Mouse (Mus musculus): ENCODE measurements around the gene Elmsan1. TPM values are rescaled to one million over a fixed set of nuclear protein-coding genes. Genes with fewer than 3 reads are reported as not detected.
"Not testable (repeated sequence)": the region's sequence is repeated elsewhere in the genome, so short reads cannot be mapped to it uniquely, and the experiment has no call there.

Elmsan1 gene
- polyA plus RNA-seq, 1 experiment from 2014 or later, result 7.3 TPM

GRCm38 (mm10) chr12:84114153-84114994, 104.3 kb downstream of the Elmsan1 start, which contains the start of gene Dnal1:
TSS of gene Dnal1 (plus strand) at chr12:84114366.
- peak; percentile 96 for DNase-seq (ENCODE audit: low spot score)
- WGBS, result 2% methylated on average over 32 of the region's 35 CpGs
- Histone ChIP-seq H3K9me3 (no peaks in the 10 kb centered on the region), H3K27ac (replicated peaks) (peak within 1 kb of the TSS; percentile 84), H3K27me3 (replicated peaks; ENCODE audit: low read depth, poor library complexity, severe bottlenecking) (no peaks in the 10 kb centered on the region), H3K4me3 (peak within 1 kb of the TSS; percentile 84), H3K36me3 (replicated peaks) (no peaks in the 10 kb centered on the region), H3K4me1 (peaks cover 11% of the 10 kb centered on the region)

- H3K27ac ChIP-seq (replicated peaks), result 0 out of 2 replicates have a peak overlapping the region, but pooled peaks have one; percentile 84
- no peak for DNase-seq (ENCODE audit: low spot score)
- WGBS, result 56% methylated on average over 6 of the region's 6 CpGs
- H3K36me3 ChIP-seq (replicated peaks), result no peaks in the 10 kb centered on the region
- H3K4me3 ChIP-seq, result peak overlapping the region; percentile 84
- no peaks in the 10 kb centered on the region for H3K9me3 ChIP-seq
- H3K27me3 ChIP-seq (replicated peaks; ENCODE audit: low read depth, poor library complexity, severe bottlenecking), result no peaks in the 10 kb centered on the region
- H3K4me1 ChIP-seq, result peaks cover 11% of the 10 kb centered on the region
These were observed 105.0 kb downstream of the Elmsan1 start for GRCm38 (mm10) chr12:84113676-84114075.

- DNase-seq (ENCODE audit: low spot score), result no peak
- H3K36me3 ChIP-seq (replicated peaks), result no peaks in the 10 kb centered on the region
- 89% methylated on average over 4 of the region's 4 CpGs for WGBS
- H3K27me3 ChIP-seq (replicated peaks; ENCODE audit: low read depth, poor library complexity, severe bottlenecking), result no peaks in the 10 kb centered on the region
- no peak overlapping the region for H3K27ac ChIP-seq (replicated peaks)
- peaks cover 11% of the 10 kb centered on the region for H3K4me1 ChIP-seq
- no peak overlapping the region for H3K4me3 ChIP-seq
- H3K9me3 ChIP-seq, result no peaks in the 10 kb centered on the region
These were observed 107.9 kb downstream of the Elmsan1 start for GRCm38 (mm10) chr12:84110814-84111213.

GRCm38 (mm10) chr12:84109924-84110323, 108.8 kb downstream of the Elmsan1 start:
- H3K9me3 ChIP-seq, result no peaks in the 10 kb centered on the region
- WGBS, result 72% methylated on average over 1 of the region's 1 CpGs

GRCm38 (mm10) chr12:84107692-84108091, 111.0 kb downstream of the Elmsan1 start:
- DNase-seq (ENCODE audit: low spot score), result no peak
- Histone ChIP-seq H3K9me3 (no peaks in the 10 kb centered on the region), H3K4me1 (no peaks in the 10 kb centered on the region), H3K27ac (replicated peaks) (no peak overlapping the region), H3K4me3 (no peak overlapping the region), H3K36me3 (replicated peaks) (no peaks in the 10 kb centered on the region), H3K27me3 (replicated peaks; ENCODE audit: low read depth, poor library complexity, severe bottlenecking) (no peaks in the 10 kb centered on the region)
- 82% methylated on average over 1 of the region's 1 CpGs for WGBS

More at GRCm38 (mm10) chr12:84109924-84110323, 108.8 kb downstream of the Elmsan1 start:
- peaks cover 6% of the 10 kb centered on the region for H3K4me1 ChIP-seq
- no peak overlapping the region for H3K4me3 ChIP-seq
- H3K27ac ChIP-seq (replicated peaks), result no peak overlapping the region
- no peaks in the 10 kb centered on the region for H3K27me3 ChIP-seq (replicated peaks; ENCODE audit: low read depth, poor library complexity, severe bottlenecking)
- DNase-seq (ENCODE audit: low spot score), result no peak
- no peaks in the 10 kb centered on the region for H3K36me3 ChIP-seq (replicated peaks)

- H3K4me3 ChIP-seq, result no peak overlapping the region
- WGBS, result 83% methylated on average over 3 of the region's 3 CpGs
These were observed 111.7 kb downstream of the Elmsan1 start for GRCm38 (mm10) chr12:84107012-84107411.

GRCm38 (mm10) chr12:84101493-84101845, 117.2 kb downstream of the Elmsan1 start:
- no peaks in the 10 kb centered on the region for H3K36me3 ChIP-seq (replicated peaks)
- no peak for DNase-seq (ENCODE audit: low spot score)
- H3K4me3 ChIP-seq, result peak overlapping the region; percentile 66
- 67% methylated on average over 2 of the region's 2 CpGs for WGBS
- no peaks in the 10 kb centered on the region for H3K9me3 ChIP-seq
- H3K27me3 ChIP-seq (replicated peaks; ENCODE audit: low read depth, poor library complexity, severe bottlenecking), result peaks cover 6% of the 10 kb centered on the region; the same call in 1 of the 2 replicates
- no peak overlapping the region for H3K27ac ChIP-seq (replicated peaks)
- H3K4me1 ChIP-seq, result 0 out of 2 replicates have a peak, but pooled peaks cover 5% of the 10 kb centered on the region

More at GRCm38 (mm10) chr12:84107012-84107411, 111.7 kb downstream of the Elmsan1 start:
- no peaks in the 10 kb centered on the region for H3K9me3 ChIP-seq
- no peak overlapping the region for H3K27ac ChIP-seq (replicated peaks)
- H3K4me1 ChIP-seq, result no peaks in the 10 kb centered on the region
- DNase-seq (ENCODE audit: low spot score), result no peak
- H3K27me3 ChIP-seq (replicated peaks; ENCODE audit: low read depth, poor library complexity, severe bottlenecking), result no peaks in the 10 kb centered on the region
- no peaks in the 10 kb centered on the region for H3K36me3 ChIP-seq (replicated peaks)

- peak within 1 kb of the TSS; percentile 83 for H3K27ac ChIP-seq (replicated peaks)
- not testable (repeated sequence) for H3K36me3 ChIP-seq (replicated peaks); H3K4me1 ChIP-seq; H3K27me3 ChIP-seq (replicated peaks; ENCODE audit: low read depth, poor library complexity, severe bottlenecking); H3K9me3 ChIP-seq
- under 1% methylated on average over 80 of the region's 80 CpGs for WGBS
- DNase-seq (ENCODE audit: low spot score), result peak; percentile 67
- peak within 1 kb of the TSS; percentile 66 for H3K4me3 ChIP-seq
These were observed 117.8 kb downstream of the Elmsan1 start, which contains the start of gene Acot6 for GRCm38 (mm10) chr12:84100604-84101492. TSS of gene Acot6 (plus strand) at chr12:84100654.

GRCm38 (mm10) chr12:84100071-84100470, 118.6 kb downstream of the Elmsan1 start:
- no peak overlapping the region for H3K27ac ChIP-seq (replicated peaks)
- 63% methylated on average over 1 of the region's 1 CpGs for WGBS
- H3K9me3 ChIP-seq, result peaks cover 7% of the 10 kb centered on the region
- 0 out of 2 replicates have a peak, but pooled peaks cover 5% of the 10 kb centered on the region for H3K4me1 ChIP-seq
- no peak for DNase-seq (ENCODE audit: low spot score)
- H3K4me3 ChIP-seq, result peak overlapping the region; percentile 66
- H3K36me3 ChIP-seq (replicated peaks), result no peaks in the 10 kb centered on the region
- H3K27me3 ChIP-seq (replicated peaks; ENCODE audit: low read depth, poor library complexity, severe bottlenecking), result peaks cover 6% of the 10 kb centered on the region; the same call in 1 of the 2 replicates

GRCm38 (mm10) chr12:84099605-84100004, 119.1 kb downstream of the Elmsan1 start:
- 93% methylated on average over 2 of the region's 2 CpGs for WGBS
- Histone ChIP-seq H3K4me1 (0 out of 2 replicates have a peak, but pooled peaks cover 5% of the 10 kb centered on the region), H3K4me3 (no peak overlapping the region), H3K9me3 (peaks cover 7% of the 10 kb centered on the region), H3K27ac (replicated peaks) (no peak overlapping the region), H3K27me3 (replicated peaks; ENCODE audit: low read depth, poor library complexity, severe bottlenecking) (peaks cover 6% of the 10 kb centered on the region; the same call in 1 of the 2 replicates), H3K36me3 (replicated peaks) (no peaks in the 10 kb centered on the region)
- DNase-seq (ENCODE audit: low spot score), result no peak
